Mouse (Mus musculus) retina, postnatal 1 day (tissue): ENCODE data around the gene Tnfsfm13.

Source experiments
- DNase-seq: peaks from one replicate; pipeline ENCODE4 v3.0.0-alpha.2; 2012

The Tnfsfm13 gene

GRCm38 (mm10) chr11:69645860-69646259, 50.0 kb downstream of the Tnfsfm13 start:
- DNase-seq, result no peak

GRCm38 (mm10) chr11:69635471-69635870, 60.4 kb downstream of the Tnfsfm13 start:
- DNase-seq, result no peak

DNA sequence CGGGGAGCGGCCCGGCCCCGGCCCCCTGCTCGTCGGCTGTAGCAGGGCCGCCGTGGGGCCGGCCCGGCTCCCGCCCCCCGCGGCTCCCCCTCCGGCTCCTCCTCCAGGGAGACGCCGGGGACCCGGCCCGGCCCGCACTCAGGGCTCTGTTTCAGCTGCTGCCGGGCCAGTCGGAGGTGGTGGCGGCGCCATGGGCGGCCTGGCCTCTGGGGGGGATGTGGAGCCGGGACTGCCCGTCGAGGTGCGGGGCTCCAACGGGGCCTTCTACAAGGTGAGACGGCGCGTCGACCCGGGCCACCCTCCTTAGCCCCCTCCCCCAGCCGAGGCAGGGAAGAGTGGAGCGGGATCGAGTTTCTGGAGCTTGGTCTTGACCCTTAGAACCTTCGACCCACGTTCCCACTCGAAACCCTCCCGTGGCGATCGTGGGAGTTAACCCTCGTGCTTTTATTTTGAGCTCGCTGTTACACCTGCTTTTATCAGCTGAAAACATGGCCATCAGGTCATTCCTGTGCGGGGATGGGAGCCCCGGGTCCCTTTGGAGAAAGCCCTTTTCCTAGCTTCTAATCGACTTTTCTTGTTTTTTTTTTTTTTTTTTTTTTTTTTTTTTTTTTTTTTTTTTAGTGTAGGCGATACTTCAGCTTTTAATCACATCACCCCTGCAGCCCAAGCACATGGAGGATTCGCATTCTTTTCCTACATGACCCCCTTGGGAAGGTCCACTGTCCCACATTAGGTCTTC, 62.6 kb downstream of the Tnfsfm13 start:
- DNase-seq, result no peak
